Mouse (Mus musculus) forebrain, embryonic 16.5 days (tissue): ENCODE results near the gene Olfr1036. TPM values are rescaled to one million over a fixed set of nuclear protein-coding genes. Genes with fewer than 3 reads are reported as not detected.
"Not testable (repeated sequence)": the region's sequence is repeated elsewhere in the genome, so short reads cannot be mapped to it uniquely, and the experiment has no call there.

Source experiments
- ATAC-seq: fragments of 200-750 bp; cut with Nextera tagmentation; 2 replicates; pipeline ENCODE4 v1.8.0; 2017; ENCODE audit warnings: mild to moderate bottlenecking, moderate library complexity
- H3K27ac ChIP-seq: fragments of 300-500 bp; sonication (generic); 2 replicates; pipeline ENCODE4 v1.5.1; 2014; ENCODE audit warnings: low read length, control low read depth
- H3K27me3 ChIP-seq: fragments of 300-500 bp; sonication (generic); replicated peaks from 2 replicates; pipeline ENCODE4 v1.6.1; 2014; ENCODE audit warnings: low read length; ENCODE audit not compliant: control insufficient read depth, insufficient read depth
- H3K36me3 ChIP-seq: fragments of 300-500 bp; sonication (generic); 2 replicates; pipeline ENCODE4 v1.6.1; 2014; ENCODE audit not compliant: control insufficient read depth, insufficient read depth
- H3K4me1 ChIP-seq: fragments of 300-500 bp; sonication (generic); replicated peaks from 2 replicates; pipeline ENCODE4 v1.6.1; 2014; ENCODE audit warnings: low read length; ENCODE audit not compliant: control insufficient read depth, insufficient read depth
- H3K4me2 ChIP-seq: fragments of 300-500 bp; sonication (generic); 2 replicates; pipeline ENCODE4 v1.6.1; 2014; ENCODE audit warnings: mild to moderate bottlenecking, low read length, control low read depth
- H3K4me3 ChIP-seq: fragments of 300-500 bp; sonication (generic); replicated peaks from 2 replicates; pipeline ENCODE4 v1.5.1; 2014; ENCODE audit warnings: mild to moderate bottlenecking, low read length, control low read depth
- H3K9ac ChIP-seq: fragments of 300-500 bp; sonication (generic); replicated peaks from 2 replicates; pipeline ENCODE4 v1.6.1; 2014; ENCODE audit warnings: low read depth, low read length, control low read depth
- H3K9me3 ChIP-seq: fragments of 300-500 bp; sonication (generic); 2 replicates; pipeline ENCODE4 v1.6.1; 2016; ENCODE audit warnings: low read length; ENCODE audit not compliant: control insufficient read depth
- WGBS: fragments of 180-500 bp; shearing (Covaris S2); extraction: QIAGEN DNeasy Blood & Tissue Kit; methylation state at CpG from one replicate; pipeline ENCODE4 v1.1.7; 2014; 5-methylcytosine and 5-hydroxymethylcytosine counted together
- polyA plus RNA-seq: library from polyadenylated mRNA; unstranded; fragments of >200 nt; fragmentation: Nextera tagmentation; extraction: Ambion mirVana; gene quantifications from 2 replicates; pipeline ENCODE4 v1.2.1, GENCODE M21; 2015

The Olfr1036 gene
- not detected in 2 replicates for polyA plus RNA-seq

DNA sequence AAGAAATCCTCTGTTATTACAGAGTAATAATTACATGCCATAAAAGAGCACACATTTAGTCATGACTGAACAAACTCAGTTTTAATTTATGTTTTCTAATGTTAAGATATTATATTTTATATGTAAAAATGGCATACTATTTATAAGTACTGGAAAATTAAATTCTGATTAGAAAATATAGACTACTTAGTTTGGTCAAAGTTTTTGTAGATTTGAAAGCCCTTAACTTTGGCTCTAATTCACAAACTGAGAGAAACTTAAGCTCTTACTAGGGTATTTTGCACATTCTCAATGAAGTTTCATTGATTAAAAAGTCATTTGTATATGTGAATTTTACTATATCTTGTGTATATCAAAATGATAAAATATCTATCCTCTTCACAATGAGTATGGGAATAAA, at the start of gene Olfr1036:
Gene Olfr1036 (plus strand): TSS at position 301 of the 400 bp plus-strand sequence.
- H3K36me3 ChIP-seq, H3K4me2 ChIP-seq, H3K27me3 ChIP-seq, H3K27ac ChIP-seq, H3K4me1 ChIP-seq, H3K4me3 ChIP-seq, H3K9me3 ChIP-seq, H3K9ac ChIP-seq, ATAC-seq: not testable (repeated sequence)

DNA sequence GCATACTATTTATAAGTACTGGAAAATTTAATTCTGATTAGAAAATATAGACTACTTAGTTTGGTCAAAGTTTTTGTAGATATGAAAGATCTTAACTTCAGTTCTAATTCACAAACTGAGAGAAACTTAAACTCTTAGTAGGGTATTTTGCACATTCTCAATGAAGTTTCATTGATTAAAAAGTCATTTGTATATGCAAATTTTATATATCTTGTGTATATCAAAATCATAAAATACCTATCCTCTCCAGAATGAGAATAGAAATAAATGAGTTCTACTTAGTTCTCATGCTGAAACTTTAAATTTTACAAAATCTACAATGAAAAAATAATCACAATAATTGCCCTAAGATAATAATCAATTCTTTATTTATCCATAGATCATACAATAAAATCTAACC, 28.2 kb upstream of the Olfr1036 start, which contains the start of gene Olfr1034:
Gene Olfr1034 (plus strand): TSS at position 301 of the 400 bp plus-strand sequence.
- no peaks in the 10 kb centered on the region for H3K9me3 ChIP-seq
- no peaks in the 10 kb centered on the region for H3K36me3 ChIP-seq
- no peak within 1 kb of the TSS for H3K27ac ChIP-seq
- H3K4me2 ChIP-seq = no peak within 1 kb of the TSS
- no peaks in the 10 kb centered on the region for H3K4me1 ChIP-seq
- H3K9ac ChIP-seq = no peak within 1 kb of the TSS
- no peak within 1 kb of the TSS for H3K4me3 ChIP-seq
- no peaks in the 10 kb centered on the region for H3K27me3 ChIP-seq
- no peak for ATAC-seq

- not testable (repeated sequence) for H3K4me3 ChIP-seq, H3K9me3 ChIP-seq, ATAC-seq, H3K27ac ChIP-seq, H3K4me1 ChIP-seq, H3K27me3 ChIP-seq, H3K4me2 ChIP-seq, H3K9ac ChIP-seq, H3K36me3 ChIP-seq
Measured at GRCm38 (mm10) chr2:86050777-86051176, 23.0 kb upstream of the Olfr1036 start.

DNA sequence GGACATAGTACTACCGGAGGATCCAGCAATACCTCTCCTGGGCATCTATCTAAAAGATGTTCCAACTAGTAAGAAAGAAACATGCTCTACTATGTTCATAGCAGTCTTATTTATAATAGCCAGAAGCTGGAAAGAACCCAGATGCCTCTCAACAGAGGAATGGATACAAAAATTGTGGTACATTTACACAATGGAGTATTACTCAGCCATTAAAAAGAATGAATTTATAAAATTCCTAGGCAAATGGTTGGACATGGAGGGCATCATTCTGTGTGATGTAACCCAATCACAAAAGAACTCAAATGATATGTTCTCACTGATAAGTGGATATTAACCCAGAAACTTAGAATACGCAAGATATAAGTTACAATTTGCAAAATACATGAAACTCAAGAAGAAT, 10.0 kb upstream of the Olfr1036 start:
- WGBS = 98% methylated on average over 2 of the region's 2 CpGs
- H3K27me3 ChIP-seq = not testable (repeated sequence)

GRCm38 (mm10) chr2:86070189-86070588, 3.6 kb upstream of the Olfr1036 start:
- H3K27me3 ChIP-seq = no peaks in the 10 kb centered on the region
- H3K4me3 ChIP-seq = no peak overlapping the region
- no peak overlapping the region for H3K4me2 ChIP-seq
- H3K9me3 ChIP-seq = no peaks in the 10 kb centered on the region
- no peak overlapping the region for H3K9ac ChIP-seq
- no peaks in the 10 kb centered on the region for H3K36me3 ChIP-seq
- ATAC-seq = no peak
- H3K4me1 ChIP-seq = no peaks in the 10 kb centered on the region
- WGBS = 98% methylated on average over 8 of the region's 8 CpGs
- H3K27ac ChIP-seq = no peak overlapping the region

More for the DNA sequence above, 10.0 kb upstream of the Olfr1036 start:
- H3K4me2 ChIP-seq, ATAC-seq, H3K4me1 ChIP-seq, H3K9ac ChIP-seq, H3K27ac ChIP-seq, H3K4me3 ChIP-seq, H3K9me3 ChIP-seq, H3K36me3 ChIP-seq: not testable (repeated sequence)

DNA sequence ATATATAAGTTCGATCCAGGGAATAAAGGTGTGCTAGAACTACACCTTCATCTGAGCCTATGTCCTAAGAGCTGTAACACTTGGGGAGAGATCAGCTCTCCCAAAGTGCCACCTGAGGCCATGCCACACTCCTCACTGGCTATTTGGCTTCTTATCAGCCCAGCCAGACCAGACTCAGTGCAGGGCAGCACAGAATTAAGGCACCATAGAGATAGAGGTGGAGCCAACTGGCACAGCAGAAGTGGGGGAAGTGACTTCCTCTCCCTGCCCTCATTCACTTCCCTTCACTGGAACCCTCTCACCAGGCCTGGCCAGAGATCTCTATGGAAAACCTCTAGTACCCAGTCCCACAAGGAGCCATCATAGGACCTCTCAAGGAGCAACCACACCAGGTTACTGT, 6.7 kb downstream of the Olfr1036 start:
- not testable (repeated sequence) for H3K27ac ChIP-seq, ATAC-seq, H3K9ac ChIP-seq, H3K36me3 ChIP-seq, H3K9me3 ChIP-seq, H3K4me1 ChIP-seq, H3K4me2 ChIP-seq, H3K27me3 ChIP-seq, H3K4me3 ChIP-seq
- WGBS = 96% methylated on average over 1 of the region's 1 CpGs

GRCm38 (mm10) chr2:86087285-86087684, 13.5 kb downstream of the Olfr1036 start, which contains the start of gene Olfr1037:
Gene Olfr1037, minus strand, starts transcription at chr2:86087385.
- Histone ChIP-seq H3K27ac (no peak within 1 kb of the TSS), H3K9ac (no peak within 1 kb of the TSS), H3K9me3 (no peaks in the 10 kb centered on the region), H3K4me3 (no peak within 1 kb of the TSS), H3K4me2 (no peak within 1 kb of the TSS), H3K36me3 (no peaks in the 10 kb centered on the region), H3K4me1 (no peaks in the 10 kb centered on the region), H3K27me3 (no peaks in the 10 kb centered on the region)
- 90% methylated on average over 2 of the region's 2 CpGs for WGBS
- ATAC-seq = no peak

Other genes starting within 250 kb of the Olfr1036 start
- not detected in 2 replicates for gene Olfr1019, start 228.5 kb upstream of the Olfr1036 start, polyA plus RNA-seq
- gene Olfr1020, start 227.0 kb upstream of the Olfr1036 start, polyA plus RNA-seq = not detected in 2 replicates
- not detected in 2 replicates for gene Olfr1022, start 205.4 kb upstream of the Olfr1036 start, polyA plus RNA-seq
- gene Olfr1023, start 188.4 kb upstream of the Olfr1036 start, polyA plus RNA-seq = not detected in 2 replicates
- not detected in 2 replicates for gene Olfr1024, start 168.9 kb upstream of the Olfr1036 start, polyA plus RNA-seq
- gene Olfr1025-ps1, start 158.8 kb upstream of the Olfr1036 start, polyA plus RNA-seq = not detected in 2 replicates
- not detected in 2 replicates for gene Olfr1026, start 152.4 kb upstream of the Olfr1036 start, polyA plus RNA-seq
- not detected in 2 replicates for gene Olfr1028, start 123.6 kb upstream of the Olfr1036 start, polyA plus RNA-seq
- gene Olfr1029, start 100.1 kb upstream of the Olfr1036 start, polyA plus RNA-seq = not detected in 2 replicates
- gene Olfr1030, start 94.7 kb upstream of the Olfr1036 start, polyA plus RNA-seq = not detected in 2 replicates
- gene Olfr1031, start 83.7 kb upstream of the Olfr1036 start, polyA plus RNA-seq = not detected in 2 replicates
- gene Olfr1032, start 68.5 kb upstream of the Olfr1036 start, polyA plus RNA-seq = not detected in 2 replicates
- gene Olfr1033, start 53.4 kb upstream of the Olfr1036 start, polyA plus RNA-seq = not detected in 2 replicates
- gene Olfr1034, start 28.1 kb upstream of the Olfr1036 start, polyA plus RNA-seq = not detected in 2 replicates
- gene Olfr1037, start 13.4 kb downstream of the Olfr1036 start, polyA plus RNA-seq = not detected in 2 replicates
- gene Olfr1039, start 61.9 kb downstream of the Olfr1036 start, polyA plus RNA-seq = not detected in 2 replicates
- not detected in 2 replicates for gene Olfr1040, start 72.7 kb downstream of the Olfr1036 start, polyA plus RNA-seq
- not detected in 2 replicates for gene Olfr1042, start 87.8 kb downstream of the Olfr1036 start, polyA plus RNA-seq
- not detected in 2 replicates for gene Olfr1043, start 93.5 kb downstream of the Olfr1036 start, polyA plus RNA-seq
- not detected in 2 replicates for gene Olfr1044, start 103.8 kb downstream of the Olfr1036 start, polyA plus RNA-seq
- gene Olfr52, start 111.7 kb downstream of the Olfr1036 start, polyA plus RNA-seq = not detected in 2 replicates
- not detected in 2 replicates for gene Olfr1045, start 129.0 kb downstream of the Olfr1036 start, polyA plus RNA-seq
- not detected in 2 replicates for gene Olfr1046, start 145.3 kb downstream of the Olfr1036 start, polyA plus RNA-seq
- not detected in 2 replicates for gene Olfr1047, start 157.4 kb downstream of the Olfr1036 start, polyA plus RNA-seq
- not detected in 2 replicates for gene Olfr1048, start 166.3 kb downstream of the Olfr1036 start, polyA plus RNA-seq
- not detected in 2 replicates for gene Olfr1049, start 184.3 kb downstream of the Olfr1036 start, polyA plus RNA-seq
- gene Olfr1051, start 205.1 kb downstream of the Olfr1036 start, polyA plus RNA-seq = not detected in 2 replicates
- not detected in 2 replicates for gene Olfr1052, start 218.5 kb downstream of the Olfr1036 start, polyA plus RNA-seq
- not detected in 2 replicates for gene Olfr1053, start 241.3 kb downstream of the Olfr1036 start, polyA plus RNA-seq